Mouse (Mus musculus) kidney, adult 2 months (tissue): Measurements from ENCODE around the gene Hlx.

Experiments
- CTCF ChIP-seq: fragments of 200-500 bp; conservative IDR thresholded peaks from 2 replicates; pipeline ENCODE4 v1.5.1; 2011; ENCODE audit warnings: low read depth, mild to moderate bottlenecking, control low read depth, low read length, moderate library complexity, mixed read lengths; ENCODE audit not compliant: insufficient read depth, insufficient read length
- POLR2A ChIP-seq: fragments of 200-500 bp; IDR thresholded peaks from one replicate; pipeline ENCODE4 v1.6.1; 2011; ENCODE audit warnings: low read depth, low read length, control low read depth

- no peak for TF ChIP-seq CTCF
- TF ChIP-seq POLR2A = no peak
Measured at GRCm38 (mm10) chr1:184717016-184717568, 15.3 kb downstream of the Hlx start.
